Mouse (Mus musculus) intestine, embryonic 15.5 days (tissue): ENCODE data around the gene Rpsa. TPM values are rescaled to one million over a fixed set of nuclear protein-coding genes. Genes with fewer than 3 reads are reported as not detected.

Source experiments
- ATAC-seq: fragments of 200-750 bp; cut with Nextera tagmentation; 2 replicates; pipeline ENCODE4 v1.8.0; 2017; ENCODE audit warnings: moderate TSS enrichment, moderate library complexity
- H3K27ac ChIP-seq: fragments of 300-500 bp; sonication (generic); 2 replicates; pipeline ENCODE4 v1.5.1; 2015; ENCODE audit warnings: mild to moderate bottlenecking, inconsistent platforms
- H3K27me3 ChIP-seq: fragments of 300-500 bp; sonication (generic); replicated peaks from 2 replicates; pipeline ENCODE4 v1.6.1; 2015; ENCODE audit warnings: inconsistent platforms
- H3K36me3 ChIP-seq: fragments of 300-500 bp; sonication (generic); 2 replicates; pipeline ENCODE4 v1.6.1; 2015; ENCODE audit warnings: inconsistent platforms
- H3K4me1 ChIP-seq: fragments of 300-500 bp; sonication (generic); replicated peaks from 2 replicates; pipeline ENCODE4 v1.6.1; 2015; ENCODE audit warnings: inconsistent platforms
- H3K4me2 ChIP-seq: fragments of 300-500 bp; sonication (generic); replicated peaks from 2 replicates; pipeline ENCODE4 v1.6.1; 2015; ENCODE audit warnings: mild to moderate bottlenecking, inconsistent platforms
- H3K4me3 ChIP-seq: fragments of 300-500 bp; sonication (generic); replicated peaks from 2 replicates; pipeline ENCODE4 v1.5.1; 2015; ENCODE audit warnings: inconsistent platforms
- H3K9ac ChIP-seq: fragments of 300-500 bp; sonication (generic); 2 replicates; pipeline ENCODE4 v1.6.1; 2015; ENCODE audit warnings: inconsistent platforms
- H3K9me3 ChIP-seq: fragments of 300-500 bp; sonication (generic); 2 replicates; pipeline ENCODE4 v1.6.1; 2016; ENCODE audit warnings: inconsistent platforms
- WGBS: fragments of 180-500 bp; shearing (Covaris S2); methylation state at CpG from one replicate; pipeline ENCODE4 v1.1.7; 2015; 5-methylcytosine and 5-hydroxymethylcytosine counted together
- polyA plus RNA-seq: library from polyadenylated mRNA; unstranded; fragments of >200 nt; fragmentation: Nextera tagmentation; extraction: Ambion mirVana; gene quantifications from 2 replicates; pipeline ENCODE4 v1.2.1, GENCODE M21; 2015

Gene Rpsa
- polyA plus RNA-seq, 1 experiment from 2014 or later: 1,311 TPM

GRCm38 (mm10) chr9:120115580-120115979 lies 11.9 kb upstream of the Rpsa start:
- Histone ChIP-seq H3K4me2 (peak overlapping the region; percentile 14; the same call in 1 of the 2 replicates), H3K36me3 (peaks cover 10% of the 10 kb centered on the region; the same call in 1 of the 2 replicates), H3K9ac (no peak overlapping the region; the same call in 1 of the 2 replicates), H3K4me3 (no peak overlapping the region), H3K4me1 (peaks cover 7% of the 10 kb centered on the region), H3K9me3 (no peaks in the 10 kb centered on the region), H3K27me3 (no peaks in the 10 kb centered on the region), H3K27ac (peak overlapping the region; percentile 22; the same call in 1 of the 2 replicates)
- ATAC-seq: peak; percentile 66
- 69% methylated on average over 5 of the region's 5 CpGs for WGBS

- 60% methylated on average over 8 of the region's 8 CpGs for WGBS
- H3K9me3 ChIP-seq: no peaks in the 10 kb centered on the region
- no peak overlapping the region for H3K4me3 ChIP-seq
- peaks cover 4% of the 10 kb centered on the region for H3K4me1 ChIP-seq
- no peaks in the 10 kb centered on the region for H3K27me3 ChIP-seq
- 0 out of 2 replicates have a peak overlapping the region, but pooled peaks have one; percentile 32 for H3K27ac ChIP-seq
- peak; percentile 66 for ATAC-seq
- peak overlapping the region; percentile 1; the same call in 1 of the 2 replicates for H3K4me2 ChIP-seq
- H3K36me3 ChIP-seq: peaks cover 10% of the 10 kb centered on the region; the same call in 1 of the 2 replicates
- no peak overlapping the region for H3K9ac ChIP-seq
These were observed 11.3 kb upstream of the Rpsa start for GRCm38 (mm10) chr9:120116184-120116624.

- H3K27ac ChIP-seq: no peak overlapping the region
- no peaks in the 10 kb centered on the region for H3K9me3 ChIP-seq
- H3K4me2 ChIP-seq: no peak overlapping the region
- H3K27me3 ChIP-seq: no peaks in the 10 kb centered on the region
- H3K36me3 ChIP-seq: peaks cover 14% of the 10 kb centered on the region; the same call in 1 of the 2 replicates
- H3K9ac ChIP-seq: no peak overlapping the region
- H3K4me1 ChIP-seq: 0 out of 2 replicates have a peak, but pooled peaks cover 3% of the 10 kb centered on the region
- ATAC-seq: no peak
- WGBS: 82% methylated on average over 4 of the region's 4 CpGs
- no peak overlapping the region for H3K4me3 ChIP-seq
These were observed 9.3 kb upstream of the Rpsa start for GRCm38 (mm10) chr9:120118212-120118611.

- Histone ChIP-seq H3K4me2 (no peak overlapping the region), H3K27ac (no peak overlapping the region), H3K9ac (no peak overlapping the region), H3K4me3 (no peak overlapping the region), H3K36me3 (peaks cover 25% of the 10 kb centered on the region), H3K4me1 (0 out of 2 replicates have a peak, but pooled peaks cover 1% of the 10 kb centered on the region), H3K9me3 (no peaks in the 10 kb centered on the region), H3K27me3 (no peaks in the 10 kb centered on the region)
- no peak for ATAC-seq
- 93% methylated on average over 7 of the region's 7 CpGs for WGBS
These were observed 7.0 kb upstream of the Rpsa start for GRCm38 (mm10) chr9:120120503-120120902.

- Histone ChIP-seq H3K36me3 (peaks cover 28% of the 10 kb centered on the region), H3K27me3 (no peaks in the 10 kb centered on the region), H3K4me1 (peaks cover 9% of the 10 kb centered on the region), H3K27ac (peak overlapping the region; percentile 60; the same call in 1 of the 2 replicates), H3K9me3 (no peaks in the 10 kb centered on the region), H3K9ac (peak overlapping the region; percentile 45; the same call in 1 of the 2 replicates), H3K4me3 (peak overlapping the region; percentile 35), H3K4me2 (peak overlapping the region; percentile 72)
- 55% methylated on average over 11 of the region's 11 CpGs for WGBS
- ATAC-seq: no peak; the same call in 1 of the 2 replicates
These were observed 621 bp upstream of the Rpsa start for GRCm38 (mm10) chr9:120126868-120127267.

GRCm38 (mm10) chr9:120129276-120129675 lies 1.8 kb downstream of the Rpsa start:
- Histone ChIP-seq H3K4me1 (peaks cover 9% of the 10 kb centered on the region), H3K4me3 (peak overlapping the region; percentile 98), H3K27ac (peak overlapping the region; percentile 49), H3K4me2 (peak overlapping the region; percentile 72), H3K36me3 (peaks cover 26% of the 10 kb centered on the region), H3K9ac (peak overlapping the region; percentile 100), H3K9me3 (no peaks in the 10 kb centered on the region), H3K27me3 (no peaks in the 10 kb centered on the region)
- 61% methylated on average over 10 of the region's 10 CpGs for WGBS
- no peak for ATAC-seq

GRCm38 (mm10) chr9:120131784-120132288 lies 4.3 kb downstream of the Rpsa start:
- H3K4me1 ChIP-seq: peaks cover 9% of the 10 kb centered on the region
- H3K27me3 ChIP-seq: no peaks in the 10 kb centered on the region
- WGBS: 84% methylated on average over 3 of the region's 3 CpGs
- no peaks in the 10 kb centered on the region for H3K9me3 ChIP-seq
- no peak overlapping the region for H3K4me3 ChIP-seq
- H3K36me3 ChIP-seq: peaks cover 25% of the 10 kb centered on the region
- H3K4me2 ChIP-seq: no peak overlapping the region
- ATAC-seq: no peak
- no peak overlapping the region for H3K9ac ChIP-seq
- H3K27ac ChIP-seq: no peak overlapping the region

GRCm38 (mm10) chr9:120132980-120133754 lies 5.7 kb downstream of the Rpsa start:
- Histone ChIP-seq H3K4me1 (peaks cover 9% of the 10 kb centered on the region), H3K9ac (no peak overlapping the region), H3K27me3 (no peaks in the 10 kb centered on the region), H3K36me3 (peaks cover 25% of the 10 kb centered on the region), H3K27ac (peak overlapping the region; percentile 36), H3K4me3 (no peak overlapping the region), H3K9me3 (no peaks in the 10 kb centered on the region), H3K4me2 (no peak overlapping the region)
- WGBS: 32% methylated on average over 8 of the region's 8 CpGs
- ATAC-seq: peak; percentile 33; the same call in 1 of the 2 replicates

- H3K27ac ChIP-seq: no peak overlapping the region
- ATAC-seq: no peak
- H3K4me3 ChIP-seq: no peak overlapping the region
- H3K36me3 ChIP-seq: peaks cover 25% of the 10 kb centered on the region
- H3K9me3 ChIP-seq: no peaks in the 10 kb centered on the region
- no peak overlapping the region for H3K4me2 ChIP-seq
- no peak overlapping the region for H3K9ac ChIP-seq
- H3K4me1 ChIP-seq: peaks cover 4% of the 10 kb centered on the region
- no peaks in the 10 kb centered on the region for H3K27me3 ChIP-seq
- 44% methylated on average over 6 of the region's 6 CpGs for WGBS
These were observed 6.4 kb downstream of the Rpsa start for GRCm38 (mm10) chr9:120133755-120134475.

GRCm38 (mm10) chr9:120134529-120135160 lies 7.2 kb downstream of the Rpsa start:
- Histone ChIP-seq H3K4me2 (no peak overlapping the region), H3K4me1 (no peaks in the 10 kb centered on the region), H3K36me3 (peaks cover 20% of the 10 kb centered on the region), H3K4me3 (no peak overlapping the region), H3K9ac (no peak overlapping the region), H3K27ac (no peak overlapping the region), H3K9me3 (no peaks in the 10 kb centered on the region), H3K27me3 (no peaks in the 10 kb centered on the region)
- WGBS: 72% methylated on average over 13 of the region's 13 CpGs
- no peak for ATAC-seq

GRCm38 (mm10) chr9:120135454-120135853 lies 8.0 kb downstream of the Rpsa start:
- no peak overlapping the region for H3K9ac ChIP-seq
- H3K36me3 ChIP-seq: peaks cover 14% of the 10 kb centered on the region
- no peaks in the 10 kb centered on the region for H3K27me3 ChIP-seq
- H3K4me3 ChIP-seq: no peak overlapping the region
- no peaks in the 10 kb centered on the region for H3K4me1 ChIP-seq
- no peak for ATAC-seq
- 86% methylated on average over 11 of the region's 11 CpGs for WGBS
- H3K9me3 ChIP-seq: no peaks in the 10 kb centered on the region
- no peak overlapping the region for H3K27ac ChIP-seq
- H3K4me2 ChIP-seq: no peak overlapping the region

GRCm38 (mm10) chr9:120140652-120141051 lies 13.2 kb downstream of the Rpsa start:
- no peaks in the 10 kb centered on the region for H3K4me1 ChIP-seq
- H3K9ac ChIP-seq: no peak overlapping the region
- no peak overlapping the region for H3K4me3 ChIP-seq
- no peaks in the 10 kb centered on the region for H3K36me3 ChIP-seq
- H3K9me3 ChIP-seq: no peaks in the 10 kb centered on the region
- H3K27ac ChIP-seq: no peak overlapping the region
- H3K27me3 ChIP-seq: no peaks in the 10 kb centered on the region
- WGBS: 10% methylated on average over 4 of the region's 4 CpGs
- peak; percentile 81 for ATAC-seq
- H3K4me2 ChIP-seq: no peak overlapping the region
